Mouse (Mus musculus): ENCODE measurements around the gene Gm6803. TPM values are rescaled to one million over a fixed set of nuclear protein-coding genes. Genes with fewer than 3 reads are reported as not detected.
"Not testable (repeated sequence)": the region's sequence is repeated elsewhere in the genome, so short reads cannot be mapped to it uniquely, and the experiment has no call there.

The Gm6803 gene
- not detected for polyA plus RNA-seq (2017; shearing (Covaris generic))

DNA sequence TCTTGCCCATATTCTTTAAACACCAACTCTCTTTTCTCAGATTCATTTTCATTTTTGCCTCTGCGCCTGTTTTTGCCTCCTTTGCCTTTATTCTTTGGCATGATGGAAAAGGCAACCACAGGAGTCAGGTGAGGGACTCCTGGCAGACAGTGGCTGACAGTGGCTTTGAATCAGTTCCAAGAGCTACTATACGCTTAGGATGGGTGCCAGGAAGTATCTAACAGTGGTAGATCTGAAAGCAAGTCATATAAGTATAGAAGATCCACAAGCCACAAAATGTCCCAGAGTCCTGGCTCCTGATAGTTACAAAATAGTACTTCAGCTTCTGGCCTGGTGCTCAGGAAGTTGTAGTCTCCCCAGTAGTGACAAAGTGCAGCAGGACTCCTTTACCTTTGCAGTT, at the start of gene Gm6803:
TSS of gene Gm6803 (minus strand) at position 101 of the 400 bp plus-strand sequence.
- not testable (repeated sequence) for ATAC-seq

DNA sequence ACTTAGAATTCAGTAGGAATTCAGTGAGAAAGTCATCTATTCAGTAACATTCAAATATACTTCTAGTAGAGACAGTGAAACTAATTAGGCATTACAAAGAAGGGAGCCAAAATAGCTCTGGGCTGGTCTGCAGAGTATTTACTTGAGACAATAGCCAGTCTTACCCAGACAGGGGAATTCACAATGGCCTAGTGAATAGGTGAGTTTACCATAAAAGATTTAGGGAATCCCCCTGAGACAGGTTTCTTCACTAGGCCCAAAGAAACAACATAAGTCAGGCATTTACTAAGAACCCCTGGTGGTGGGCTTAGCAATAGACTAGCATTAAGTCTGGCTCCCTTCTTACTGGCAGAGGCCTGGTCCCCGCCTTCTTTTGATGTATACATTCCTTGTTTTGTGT, 26.7 kb upstream of the Gm6803 start:
- not testable (repeated sequence) for ATAC-seq

DNA sequence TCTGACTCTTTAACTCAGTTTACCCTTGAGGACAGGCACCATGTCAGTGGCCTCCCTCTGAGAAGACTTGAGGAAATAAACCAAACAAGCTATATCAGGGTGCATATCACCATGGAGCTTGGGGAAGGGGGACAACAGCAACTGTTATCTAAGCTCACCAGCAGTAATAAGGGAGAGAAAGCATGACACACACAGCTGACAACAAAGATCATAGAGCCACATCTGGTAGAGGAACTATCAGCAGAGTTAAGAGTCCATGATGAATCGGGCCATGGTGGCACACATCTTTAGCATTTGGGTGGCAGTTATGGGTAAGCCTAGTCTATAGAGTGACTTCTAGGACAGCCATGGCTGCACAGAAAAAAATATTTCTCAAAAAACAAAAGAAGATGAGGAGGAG, 21.1 kb upstream of the Gm6803 start:
- ATAC-seq, result not testable (repeated sequence)

DNA sequence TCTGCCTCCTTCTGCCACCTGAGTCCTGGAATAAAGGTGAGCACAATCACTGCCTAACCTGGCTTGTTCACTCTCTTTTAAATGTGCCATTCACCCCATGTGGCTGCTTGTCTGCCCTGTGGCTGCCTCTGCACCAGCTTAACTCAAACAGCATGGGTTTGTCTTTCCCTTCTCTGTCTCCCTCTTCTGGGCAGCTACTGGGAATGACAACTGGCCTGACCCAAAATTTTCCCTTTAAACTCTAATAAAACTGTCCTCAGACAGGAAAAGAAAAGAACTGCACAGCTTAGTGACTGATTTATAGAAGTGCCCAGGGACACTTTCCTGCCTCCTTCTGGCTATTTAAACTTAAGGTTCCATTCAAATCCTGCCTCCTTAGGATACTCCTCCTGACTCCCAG, 20.5 kb upstream of the Gm6803 start:
- not testable (repeated sequence) for ATAC-seq

DNA sequence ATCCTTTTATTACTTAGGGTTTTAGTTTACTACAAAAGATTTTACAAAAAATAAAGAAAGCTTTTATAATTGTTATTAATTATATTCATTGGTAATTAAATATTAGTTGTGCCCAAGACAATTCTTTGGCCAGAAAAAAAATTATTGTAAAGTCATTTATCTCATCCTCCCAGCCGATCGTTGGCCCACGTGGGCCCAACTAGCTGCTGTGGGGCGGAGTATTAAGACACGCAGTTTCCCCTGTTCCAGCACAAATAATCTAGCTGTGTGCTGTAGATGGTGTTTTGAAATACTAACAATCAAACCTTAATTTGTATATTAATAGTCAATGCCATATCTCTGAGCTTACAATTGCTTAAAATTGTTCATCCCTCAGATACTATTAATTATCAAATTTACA, 13.7 kb upstream of the Gm6803 start:
- not testable (repeated sequence) for ATAC-seq

DNA sequence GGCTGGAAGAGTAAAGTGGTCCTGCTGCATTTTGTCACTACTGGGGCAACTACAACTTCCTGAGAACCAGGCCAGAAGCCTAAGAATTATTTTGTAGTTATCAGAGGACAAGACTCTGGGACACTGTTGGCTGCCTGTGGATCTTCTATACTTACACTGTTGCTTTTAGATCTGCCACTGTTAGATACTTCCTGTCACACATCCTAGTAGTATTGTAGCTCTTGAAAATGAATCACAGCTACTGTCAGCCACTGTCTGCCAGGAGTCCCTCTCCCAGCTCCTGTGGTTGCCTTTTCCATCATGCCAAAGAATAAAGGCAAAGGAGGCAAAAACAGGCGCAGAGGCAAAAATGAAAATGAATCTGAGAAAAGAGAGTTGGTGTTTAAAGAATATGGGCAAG, 8.1 kb upstream of the Gm6803 start, which contains the start of gene Gm2056:
TSS of gene Gm2056 (plus strand) at position 301 of the 400 bp plus-strand sequence.
- not testable (repeated sequence) for ATAC-seq

DNA sequence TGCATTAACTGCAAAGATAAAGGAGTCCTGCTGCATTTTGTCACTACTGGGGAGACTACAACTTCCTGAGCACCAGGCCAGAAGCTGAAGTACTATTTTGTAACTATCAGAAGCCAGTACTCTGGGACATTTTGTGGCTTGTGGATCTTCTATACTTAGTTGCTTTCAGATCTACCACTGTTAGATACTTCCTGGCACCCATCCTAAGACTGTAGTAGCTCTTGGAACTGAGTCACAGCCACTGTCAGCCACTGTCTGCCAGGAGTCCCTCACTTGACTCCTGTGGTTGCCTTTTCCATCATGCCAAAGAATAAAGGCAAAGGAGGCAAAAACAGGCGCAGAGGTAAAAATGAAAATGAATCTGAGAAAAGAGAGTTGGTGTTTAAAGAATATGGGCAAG, 7.0 kb downstream of the Gm6803 start, which contains the start of gene Gm2075:
TSS of gene Gm2075 (plus strand) at position 301 of the 400 bp plus-strand sequence.
- ATAC-seq, result not testable (repeated sequence)

DNA sequence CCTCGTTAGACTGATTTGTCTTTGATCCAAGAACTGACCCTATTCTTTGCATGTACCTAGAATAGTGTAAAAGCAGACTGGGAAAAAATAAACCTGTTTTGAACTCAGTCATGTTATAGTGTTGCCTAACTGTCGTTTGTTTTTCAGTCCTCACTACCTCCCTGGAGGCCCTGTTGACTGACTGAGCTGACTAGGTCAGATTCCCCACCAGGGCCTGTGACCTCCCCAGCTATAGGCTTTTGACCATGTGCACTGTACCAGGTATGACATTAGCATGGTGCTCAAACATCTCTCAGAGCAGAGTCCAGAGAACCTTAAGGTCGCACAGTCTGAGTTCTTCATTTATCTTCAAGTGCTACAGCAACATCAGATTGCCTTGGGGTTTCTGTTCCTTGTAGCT, 14.5 kb downstream of the Gm6803 start:
- not testable (repeated sequence) for ATAC-seq

DNA sequence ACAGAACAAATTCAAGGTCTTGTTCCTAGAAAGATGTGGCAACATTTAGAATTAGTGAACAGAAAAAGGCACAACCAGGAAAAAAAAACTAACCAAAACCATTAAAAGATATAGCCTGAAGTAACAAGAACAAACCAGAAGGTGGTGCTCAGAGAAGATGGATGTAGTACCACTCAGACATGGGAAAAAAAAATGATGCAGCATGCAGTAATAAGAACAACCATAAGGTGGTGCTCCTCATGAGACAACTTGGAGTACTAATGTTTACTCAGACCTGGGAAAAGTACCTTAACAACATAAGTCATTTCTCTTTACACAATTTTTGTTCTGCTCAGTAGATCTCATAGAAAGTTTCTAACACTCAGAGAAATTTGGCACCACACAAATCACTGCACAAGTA, 34.6 kb downstream of the Gm6803 start:
- ATAC-seq, result not testable (repeated sequence)

Other genes starting within 250 kb of the Gm6803 start
- gene Gm21319, start 243.0 kb downstream of the Gm6803 start, polyA plus RNA-seq (2017; shearing (Covaris generic)), result not detected
- gene Gm21936, start 223.3 kb downstream of the Gm6803 start, polyA plus RNA-seq (2017; shearing (Covaris generic)), result not detected
- gene BB287469, start 202.2 kb downstream of the Gm6803 start, polyA plus RNA-seq (2017; shearing (Covaris generic)), result not detected
- not detected for gene Gm2001, start 176.4 kb downstream of the Gm6803 start, polyA plus RNA-seq (2017; shearing (Covaris generic))
- not detected for gene Gm2016, start 144.7 kb downstream of the Gm6803 start, polyA plus RNA-seq (2017; shearing (Covaris generic))
- not detected for gene Gm2022, start 123.4 kb downstream of the Gm6803 start, polyA plus RNA-seq (2017; shearing (Covaris generic))
- gene Gm2035, start 98.9 kb downstream of the Gm6803 start, polyA plus RNA-seq (2017; shearing (Covaris generic)), result not detected
- not detected for gene Gm2042, start 64.7 kb downstream of the Gm6803 start, polyA plus RNA-seq (2017; shearing (Covaris generic))
- gene Gm2075, start 6.9 kb downstream of the Gm6803 start, polyA plus RNA-seq (2017; shearing (Covaris generic)), result not detected
- not detected for gene Gm2056, start 8.2 kb upstream of the Gm6803 start, polyA plus RNA-seq (2017; shearing (Covaris generic))
- not detected for gene Gm16368, start 64.9 kb upstream of the Gm6803 start, polyA plus RNA-seq (2017; shearing (Covaris generic))
- gene Gm10436, start 163.3 kb upstream of the Gm6803 start, polyA plus RNA-seq (2017; shearing (Covaris generic)), result not detected
- not detected for gene Gm8332, start 231.3 kb upstream of the Gm6803 start, polyA plus RNA-seq (2017; shearing (Covaris generic))

Measured in inflammation-experienced regulatory T-cells, adult 6 months (primary cell).